Mouse (Mus musculus) liver, embryonic 14.5 days (tissue): ENCODE data around the gene Kiss1r. TPM values are rescaled to one million over a fixed set of nuclear protein-coding genes. Genes with fewer than 3 reads are reported as not detected.

Source experiments
- ATAC-seq: fragments of 200-750 bp; cut with Nextera tagmentation; 2 replicates; pipeline ENCODE4 v1.8.0; 2017; ENCODE audit warnings: moderate number of reproducible peaks, mild to moderate bottlenecking, moderate library complexity; ENCODE audit not compliant: insufficient read depth
- DNase-seq, 3 experiments: peaks; one replicate each; pipeline ENCODE4 v3.0.0-alpha.2; 2012 to 2013; ENCODE audit warnings: low read depth in 3 of 3, low spot score in 3 of 3
- H3K27ac ChIP-seq: fragments of 300-500 bp; sonication (generic); 2 replicates; pipeline ENCODE4 v1.5.1; 2014; ENCODE audit warnings: moderate library complexity, mild to moderate bottlenecking, control low read depth, inconsistent platforms
- H3K27me3 ChIP-seq: fragments of 300-500 bp; sonication (generic); 2 replicates; pipeline ENCODE4 v1.6.1; 2014; ENCODE audit warnings: mild to moderate bottlenecking, low read length, moderate library complexity; ENCODE audit not compliant: control insufficient read depth, insufficient read depth
- H3K36me3 ChIP-seq: fragments of 300-500 bp; sonication (generic); replicated peaks from 2 replicates; pipeline ENCODE4 v1.6.1; 2014; ENCODE audit warnings: low read depth; ENCODE audit not compliant: control insufficient read depth, insufficient read depth
- H3K4me1 ChIP-seq, 2 experiments: fragments of 200-500 bp in 1 of 2; fragments of 300-500 bp in 1 of 2; sonication (generic) in 1 of 2; replicated peaks; 2 replicates each; pipeline ENCODE4 v1.6.1; 2012 to 2014; ENCODE audit warnings: antibody characterized with exemption in 1 of 2, inconsistent platforms in 1 of 2, low read length in 1 of 2; ENCODE audit not compliant: control insufficient read depth in 2 of 2, insufficient read depth in 2 of 2
- H3K4me2 ChIP-seq: fragments of 300-500 bp; sonication (generic); 2 replicates; pipeline ENCODE4 v1.6.1; 2014; ENCODE audit warnings: low read depth, mild to moderate bottlenecking, control low read depth, moderate library complexity
- H3K4me3 ChIP-seq, 2 experiments: fragments of 200-500 bp in 1 of 2; fragments of 300-500 bp in 1 of 2; sonication (generic) in 1 of 2; 2 replicates each; pipeline ENCODE4 v1.5.1; 2012 to 2014; ENCODE audit warnings: low read depth in 2 of 2, low read length in 2 of 2, mild to moderate bottlenecking in 2 of 2, control low read depth in 1 of 2, inconsistent platforms in 1 of 2, moderate library complexity in 1 of 2; ENCODE audit not compliant: insufficient read depth in 1 of 2
- H3K9ac ChIP-seq: fragments of 300-500 bp; sonication (generic); replicated peaks from 2 replicates; pipeline ENCODE4 v1.6.1; 2014; ENCODE audit warnings: mild to moderate bottlenecking, control low read depth, moderate library complexity
- H3K9me3 ChIP-seq: fragments of 300-500 bp; sonication (generic); 2 replicates; pipeline ENCODE4 v1.6.1; 2016; ENCODE audit warnings: low read length, mixed read lengths; ENCODE audit not compliant: control insufficient read depth
- CTCF ChIP-seq: IDR thresholded peaks from 2 replicates; pipeline ENCODE4 v1.5.1; 2016; ENCODE audit warnings: antibody characterized with exemption, low read depth, control low read depth
- EP300 ChIP-seq: IDR thresholded peaks from 2 replicates; pipeline ENCODE4 v1.6.1; 2016; ENCODE audit warnings: antibody characterized with exemption, low read depth
- WGBS: fragments of 180-500 bp; shearing (Covaris S2); extraction: QIAGEN DNeasy Blood & Tissue Kit; methylation state at CpG from one replicate; pipeline ENCODE4 v1.1.7; 2014; ENCODE audit not compliant: insufficient replicate concordance; 5-methylcytosine and 5-hydroxymethylcytosine counted together
- polyA plus RNA-seq, 2 experiments: library from polyadenylated mRNA; depleted of rRNA in 1 of 2; stranded (reverse) in 1 of 2; unstranded in 1 of 2; fragments of >200 nt; fragmentation: Nextera tagmentation in 1 of 2; extraction: Ambion mirVana in 1 of 2; gene quantifications; 2 replicates each; pipeline versions ENCODE4 v1.2.1 to v1.2.3; 2012 to 2014

The Kiss1r gene
- polyA plus RNA-seq, 2 experiments, result 0.11 to 0.30 TPM

DNA sequence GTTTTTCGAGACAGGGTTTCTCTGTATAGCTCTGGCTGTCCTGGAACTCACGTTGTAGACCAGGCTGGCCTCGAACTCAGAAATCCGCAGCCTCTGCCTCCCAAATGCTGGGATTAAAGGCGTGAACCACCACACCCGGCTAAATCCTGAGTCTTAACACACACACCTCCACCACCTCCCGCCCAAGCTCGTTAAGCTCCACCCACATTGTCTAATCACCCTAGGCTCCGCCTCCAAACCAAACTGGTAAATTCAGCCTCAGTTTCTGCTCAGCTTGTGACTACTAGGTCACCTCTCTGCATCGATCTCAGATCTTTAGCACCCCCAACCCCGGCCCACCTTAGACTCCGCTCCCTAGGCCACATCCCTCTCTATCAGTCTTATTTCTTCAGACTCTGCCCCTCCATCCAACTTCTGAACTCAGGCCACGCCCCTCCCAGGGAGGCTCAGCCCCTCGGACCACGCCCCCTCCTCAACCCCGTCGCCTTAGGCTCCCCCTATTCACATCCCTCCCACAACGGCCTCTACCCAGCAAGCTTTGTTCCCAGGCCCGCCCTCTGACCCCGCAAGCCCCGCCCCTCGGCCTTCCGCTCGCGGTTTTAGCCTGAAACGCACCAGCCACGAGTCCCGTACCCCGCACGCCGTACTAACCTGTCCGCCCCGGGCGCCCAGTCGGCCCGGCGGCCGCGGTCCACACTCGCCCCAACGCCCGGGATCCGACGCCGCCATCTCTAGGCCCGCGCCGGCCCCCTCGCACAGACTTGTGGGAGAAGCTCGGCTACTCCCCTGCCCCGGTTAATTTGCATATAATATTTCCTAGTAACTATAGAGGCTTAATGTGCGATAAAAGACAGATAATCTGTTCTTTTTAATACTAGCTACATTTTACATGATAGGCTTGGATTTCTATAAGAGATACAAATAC, 8.3 kb upstream of the Kiss1r start, which contains the start of gene Med16:
Med16 (minus strand) TSS at position 757 of the 925 bp plus-strand sequence.
- no peak for TF ChIP-seq CTCF
- TF ChIP-seq EP300, result no peak
- Histone ChIP-seq H3K27ac (peak within 1 kb of the TSS; percentile 89), H3K4me2 (peak within 1 kb of the TSS; percentile 75), H3K27me3 (no peaks in the 10 kb centered on the region), H3K4me3 (peak within 1 kb of the TSS; percentile 81 to 92), H3K9me3 (no peaks in the 10 kb centered on the region), H3K36me3 (peaks cover 3% of the 10 kb centered on the region; the same call in 1 of the 2 replicates), H3K4me1 (peaks cover 3 to 10% of the 10 kb centered on the region in 2 experiments; a peak in 3 of 4 replicates), H3K9ac (peak within 1 kb of the TSS; percentile 97)
- 1% methylated on average over 52 of the region's 52 CpGs for whole genome bisulfite sequencing
- ATAC-seq (peak; percentile 92), DNase-seq (peak; percentile 86 to 89 (median 89))

DNA sequence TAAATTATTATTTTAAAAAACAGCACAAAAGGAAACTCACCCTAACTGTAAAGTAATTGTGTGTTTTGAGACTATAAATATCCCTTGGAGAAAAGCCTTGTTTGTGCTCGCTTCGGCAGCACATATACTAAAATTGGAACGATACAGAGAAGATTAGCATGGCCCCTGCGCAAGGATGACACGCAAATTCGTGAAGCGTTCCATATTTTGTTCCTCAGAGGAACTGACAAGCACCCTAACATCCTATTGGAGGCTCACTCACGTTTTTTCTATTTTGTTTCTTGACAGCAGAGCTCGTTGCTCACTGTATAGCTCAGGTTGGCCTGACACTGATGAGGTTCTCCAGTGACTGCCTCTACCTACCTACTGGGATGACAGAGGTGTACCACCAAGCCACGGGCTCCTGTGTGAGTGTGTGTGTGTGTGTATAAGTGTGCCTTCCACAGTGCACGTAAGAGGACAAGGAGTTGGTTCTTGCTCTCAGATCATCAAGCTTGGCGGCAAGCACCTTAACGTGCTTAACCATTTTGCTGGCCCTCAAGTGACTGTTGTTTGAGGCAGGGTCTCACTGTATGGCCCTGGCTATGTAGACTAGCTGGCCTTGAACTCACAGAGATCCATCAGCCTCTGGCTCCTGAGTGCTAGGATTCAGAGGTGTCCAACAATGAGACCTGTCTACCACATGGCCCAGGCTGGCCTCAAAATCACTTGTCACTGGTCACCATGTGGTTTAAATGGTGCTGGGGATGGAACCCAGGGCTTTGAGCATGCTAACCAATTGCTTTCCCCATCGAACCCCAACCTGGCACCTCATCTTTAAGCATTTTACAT, 7.5 kb upstream of the Kiss1r start:
- Histone ChIP-seq H3K9me3 (no peaks in the 10 kb centered on the region), H3K27ac (peak overlapping the region; percentile 74), H3K4me2 (peak overlapping the region; percentile 37), H3K27me3 (no peaks in the 10 kb centered on the region), H3K9ac (peak overlapping the region; percentile 45; the same call in 1 of the 2 replicates), H3K4me1 (peaks cover 12 to 16% of the 10 kb centered on the region in 2 experiments), H3K36me3 (peaks cover 3% of the 10 kb centered on the region; the same call in 1 of the 2 replicates), H3K4me3 (peak overlapping the region in 1 of 2 experiments; percentile 92; a peak in 2 of 4 replicates)
- ATAC-seq, result peak; percentile 72
- TF ChIP-seq CTCF (no peak), EP300 (peak; percentile 47; the same call in 1 of the 2 replicates)
- 21% methylated on average over 14 of the region's 14 CpGs for WGBS
- DNase-seq, result peak in 1 of 3 experiments; percentile 30

- Histone ChIP-seq H3K27ac (peak within 1 kb of the TSS; percentile 74; the same call in 1 of the 2 replicates), H3K36me3 (no peaks in the 10 kb centered on the region), H3K9me3 (no peaks in the 10 kb centered on the region), H3K4me1 (peaks cover 23 to 28% of the 10 kb centered on the region in 2 experiments), H3K27me3 (no peaks in the 10 kb centered on the region), H3K4me2 (no peak within 1 kb of the TSS), H3K4me3 (no peak within 1 kb of the TSS), H3K9ac (no peak within 1 kb of the TSS)
- ATAC-seq (no peak), DNase-seq (no peak)
- WGBS, result 91% methylated on average over 4 of the region's 4 CpGs
- TF ChIP-seq EP300 (no peak), CTCF (no peak)
Observed at GRCm38 (mm10) chr10:79910556-79910955, 6.2 kb upstream of the Kiss1r start, which contains the start of gene Gm26602. TSS of gene Gm26602 (plus strand) at chr10:79910856.

DNA sequence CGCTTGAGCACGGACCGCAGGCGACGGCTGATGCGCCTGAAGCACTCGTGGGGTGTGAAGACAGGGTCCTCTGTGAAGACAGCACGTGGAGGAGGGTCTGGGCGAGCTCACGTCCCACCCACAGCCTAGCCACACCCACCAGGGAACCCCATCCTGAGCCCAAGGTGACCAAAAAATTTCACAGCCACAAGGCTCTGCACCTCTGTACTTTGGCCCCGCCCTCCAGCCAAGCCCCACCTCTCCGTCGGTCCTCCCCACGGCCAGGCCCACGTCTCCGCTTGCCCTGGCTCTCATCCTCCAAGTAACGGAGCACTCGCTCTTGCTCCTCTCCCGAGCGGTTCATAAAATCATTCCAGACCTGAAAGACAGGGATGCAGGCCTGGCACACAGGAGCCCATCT, 4.4 kb upstream of the Kiss1r start:
- DNase-seq (no peak), ATAC-seq (no peak)
- H3K27ac ChIP-seq, result no peak overlapping the region
- H3K27me3 ChIP-seq, result no peaks in the 10 kb centered on the region
- WGBS, result 69% methylated on average over 20 of the region's 20 CpGs
- no peak for TF ChIP-seq CTCF
- no peak overlapping the region for H3K9ac ChIP-seq
- H3K4me1 ChIP-seq, result peaks cover 26 to 36% of the 10 kb centered on the region in 2 experiments
- no peak overlapping the region for H3K4me3 ChIP-seq
- H3K36me3 ChIP-seq, result no peaks in the 10 kb centered on the region
- no peak overlapping the region for H3K4me2 ChIP-seq
- H3K9me3 ChIP-seq, result no peaks in the 10 kb centered on the region
